ENCODE assay signal across 20 mouse cellular contexts in genomic region chr1:177747869-177748540, GRCm38 (mm10). TPM values are rescaled to one million over a fixed set of nuclear protein-coding genes. Genes with fewer than 3 reads are reported as not detected.
"Had no signal": no experiment of that assay in that cellular context is flagged by ENCODE, and none has a peak within 500 bp of the region (broad histone marks: within the 10 kb centered on the region; RNA-seq: fewer than 3 reads in every experiment).

No protein-coding gene starts in this region.

- H3K4me3 ChIP-seq: limb, embryonic 12.5 days; limb, embryonic 15.5 days; lung, embryonic 15.5 days; megakaryocyte, embryonic 14.5 days; midbrain, embryonic 10.5 days; midbrain, embryonic 15.5 days; neural tube, embryonic 12.5 days; neural tube, embryonic 15.5 days had no signal

- H3K27me3 ChIP-seq: limb, embryonic 12.5 days; limb, embryonic 15.5 days; lung, embryonic 15.5 days; megakaryocyte, embryonic 14.5 days; midbrain, embryonic 15.5 days; neural tube, embryonic 12.5 days; neural tube, embryonic 15.5 days had no signal

- H3K9ac ChIP-seq: limb, embryonic 12.5 days; limb, embryonic 15.5 days; liver, embryonic 14.5 days; lung, embryonic 15.5 days; midbrain, embryonic 15.5 days; neural tube, embryonic 12.5 days; neural tube, embryonic 15.5 days had no signal

- H3K36me3 ChIP-seq: lung, embryonic 15.5 days; midbrain, embryonic 15.5 days had no signal

- H3K4me2 ChIP-seq: limb, embryonic 12.5 days; limb, embryonic 15.5 days; liver, embryonic 11.5 days; lung, embryonic 15.5 days; midbrain, embryonic 15.5 days; neural tube, embryonic 12.5 days; neural tube, embryonic 15.5 days had no signal

- H3K4me1 ChIP-seq: limb, embryonic 12.5 days; limb, embryonic 15.5 days; lung, embryonic 15.5 days; megakaryocyte, embryonic 14.5 days; midbrain, embryonic 10.5 days; midbrain, embryonic 15.5 days; neural tube, embryonic 12.5 days; neural tube, embryonic 15.5 days had no signal

- ATAC-seq: midbrain, embryonic 15.5 days had no signal

- H3K27ac ChIP-seq: limb, embryonic 12.5 days; limb, embryonic 15.5 days; liver, embryonic 14.5 days; lung, embryonic 15.5 days; midbrain, embryonic 10.5 days; midbrain, embryonic 15.5 days; neural tube, embryonic 12.5 days; neural tube, embryonic 15.5 days had no signal

- DNase-seq: kidney, adult 18-20 months; kidney, adult 9 months; kidney, postnatal 14 days; kidney, postnatal 4 days; left cerebral cortex, postnatal 4 days; lung, adult 18-20 months; lung, postnatal 10 days; lung, postnatal 36 days; thymus, postnatal 25 days had no signal

RNA-seq across cellular contexts. Expression of gene 1700016C15Rik, which starts 18.4 kb away (rescaled TPM):
- polyA plus RNA-seq: limb, embryonic 12.5 days; limb, embryonic 15.5 days; liver, embryonic 11.5 days; liver, embryonic 14.5 days; midbrain, embryonic 10.5 days; midbrain, embryonic 15.5 days; neural tube, embryonic 15.5 days; stomach, embryonic 14.5 days had no signal
